Mouse (Mus musculus): ENCODE data around the gene Gatad2a. TPM values are rescaled to one million over a fixed set of nuclear protein-coding genes. Genes with fewer than 3 reads are reported as not detected.
"Not testable (repeated sequence)": the region's sequence is repeated elsewhere in the genome, so short reads cannot be mapped to it uniquely, and the experiment has no call there.

Gene Gatad2a
- polyA plus RNA-seq, 1 experiment, result 84.5 TPM

DNA sequence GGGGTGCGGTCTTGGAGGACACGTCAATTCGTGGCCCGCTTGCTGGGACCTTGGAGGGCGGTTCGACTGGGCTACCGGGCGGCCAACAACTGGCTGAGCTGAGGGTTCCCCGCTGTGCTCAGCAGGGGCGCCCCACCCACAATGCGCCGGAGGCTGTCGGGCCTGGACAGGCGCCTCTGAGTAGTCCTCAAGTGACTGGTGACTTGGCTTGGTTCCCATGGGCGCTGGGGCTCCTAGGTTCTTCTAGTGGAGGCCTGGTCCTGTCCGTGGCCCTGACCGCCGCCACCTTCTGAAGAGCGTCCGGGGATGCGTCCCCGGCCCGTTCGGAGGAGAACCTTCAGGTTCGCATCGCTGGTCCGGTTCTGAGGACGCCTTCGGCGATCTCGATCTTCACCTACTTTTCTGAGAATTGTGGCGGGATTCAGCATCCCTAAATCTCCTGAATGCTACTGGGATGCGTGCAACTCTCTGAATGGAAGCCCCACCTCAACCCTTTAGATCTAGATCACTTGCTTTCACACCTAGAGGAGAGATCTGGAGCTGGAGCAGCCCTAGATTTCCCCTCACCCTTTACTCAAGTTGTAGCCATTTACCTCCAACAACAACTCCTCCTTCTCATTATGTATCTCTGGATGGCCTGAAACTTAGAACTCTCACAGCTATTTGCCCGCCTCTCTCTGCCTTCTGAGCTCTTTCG is 553 bp upstream of the Gatad2a start:
- no peak for DNase-seq
- H3K36me3 ChIP-seq (ENCODE audit: control insufficient read depth, insufficient read depth, low read length), result 0 out of 2 replicates have a peak, but pooled peaks cover 4% of the 10 kb centered on the region
- H3K27me3 ChIP-seq (ENCODE audit: control insufficient read depth, insufficient read depth, low read length), result no peaks in the 10 kb centered on the region
- 5% methylated on average over 35 of the region's 35 CpGs for WGBS
- TF ChIP-seq CTCF (IDR thresholded peaks at IDR 0.05; ENCODE audit: borderline replicate concordance, control insufficient read depth, extremely low read depth, insufficient read depth, low read length, poor library complexity) (no peak), POLR2A (IDR thresholded peaks at IDR 0.05; ENCODE audit: control insufficient read depth, extremely low read depth, insufficient read depth, low read length, poor library complexity) (no peak; the same call in 1 of the 2 replicates)
- H3K4me3 ChIP-seq (ENCODE audit: control insufficient read depth, insufficient read depth, low read length), result peak overlapping the region; percentile 82
- no peak overlapping the region for H3K27ac ChIP-seq (ENCODE audit: control insufficient read depth, insufficient read depth, low read length)
- peaks cover 23% of the 10 kb centered on the region for H3K4me1 ChIP-seq (replicated peaks; ENCODE audit: control insufficient read depth, insufficient read depth, low read length)

DNA sequence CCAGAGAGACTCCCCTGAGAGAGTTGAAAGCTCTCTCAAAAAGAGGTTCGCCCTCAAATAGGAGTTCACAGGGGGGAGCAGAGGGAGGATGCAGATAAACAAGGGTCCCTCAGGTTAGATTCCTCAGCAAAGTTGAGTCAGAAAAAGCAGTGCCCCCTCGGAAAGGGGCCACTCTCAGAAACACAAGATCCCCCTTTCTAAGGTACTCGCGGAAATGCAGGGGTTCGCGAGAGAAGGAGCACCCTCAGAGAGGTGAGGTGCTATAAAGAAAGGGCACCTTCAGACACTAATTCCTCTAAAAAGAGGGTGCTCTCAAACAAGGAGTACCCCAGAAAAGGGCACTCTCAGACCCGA is 785 bp downstream of the Gatad2a start:
- TF ChIP-seq CTCF (IDR thresholded peaks at IDR 0.05; ENCODE audit: borderline replicate concordance, control insufficient read depth, extremely low read depth, insufficient read depth, low read length, poor library complexity) (no peak), POLR2A (IDR thresholded peaks at IDR 0.05; ENCODE audit: control insufficient read depth, extremely low read depth, insufficient read depth, low read length, poor library complexity) (no peak)
- Histone ChIP-seq H3K27ac (ENCODE audit: control insufficient read depth, insufficient read depth, low read length) (peak overlapping the region; percentile 69), H3K27me3 (ENCODE audit: control insufficient read depth, insufficient read depth, low read length) (no peaks in the 10 kb centered on the region), H3K36me3 (ENCODE audit: control insufficient read depth, insufficient read depth, low read length) (0 out of 2 replicates have a peak, but pooled peaks cover 4% of the 10 kb centered on the region), H3K4me1 (replicated peaks; ENCODE audit: control insufficient read depth, insufficient read depth, low read length) (peaks cover 16% of the 10 kb centered on the region), H3K4me3 (ENCODE audit: control insufficient read depth, insufficient read depth, low read length) (peak overlapping the region; percentile 82)
- 0% methylated on average over 7 of the region's 7 CpGs for whole genome bisulfite sequencing
- DNase-seq, result no peak

DNA sequence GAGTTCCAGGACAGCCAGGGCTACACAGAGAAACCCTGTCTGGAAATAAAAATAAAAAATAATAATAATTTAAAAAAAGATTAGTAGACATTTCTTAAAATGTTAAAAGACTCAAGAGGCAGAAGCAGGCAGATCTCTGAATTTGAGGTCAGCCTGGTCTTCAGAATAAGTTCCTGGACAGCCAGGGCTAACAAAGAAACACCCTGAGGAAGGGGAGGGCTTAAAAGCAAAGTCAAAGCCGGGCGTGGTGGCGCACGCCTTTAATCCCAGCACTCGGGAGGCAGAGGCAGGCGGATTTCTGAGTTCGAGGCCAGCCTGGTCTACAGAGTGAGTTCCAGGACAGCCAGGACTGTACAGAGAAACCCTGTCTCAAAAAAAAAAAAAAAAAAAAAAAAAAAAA is 7.2 kb downstream of the Gatad2a start:
- 98% methylated on average over 7 of the region's 7 CpGs for WGBS
- not testable (repeated sequence) for H3K36me3 ChIP-seq (ENCODE audit: control insufficient read depth, insufficient read depth, low read length); DNase-seq; H3K27me3 ChIP-seq (ENCODE audit: control insufficient read depth, insufficient read depth, low read length); H3K4me3 ChIP-seq (ENCODE audit: control insufficient read depth, insufficient read depth, low read length); H3K27ac ChIP-seq (ENCODE audit: control insufficient read depth, insufficient read depth, low read length)
- H3K4me1 ChIP-seq (replicated peaks; ENCODE audit: control insufficient read depth, insufficient read depth, low read length), result peaks cover 10% of the 10 kb centered on the region

DNA sequence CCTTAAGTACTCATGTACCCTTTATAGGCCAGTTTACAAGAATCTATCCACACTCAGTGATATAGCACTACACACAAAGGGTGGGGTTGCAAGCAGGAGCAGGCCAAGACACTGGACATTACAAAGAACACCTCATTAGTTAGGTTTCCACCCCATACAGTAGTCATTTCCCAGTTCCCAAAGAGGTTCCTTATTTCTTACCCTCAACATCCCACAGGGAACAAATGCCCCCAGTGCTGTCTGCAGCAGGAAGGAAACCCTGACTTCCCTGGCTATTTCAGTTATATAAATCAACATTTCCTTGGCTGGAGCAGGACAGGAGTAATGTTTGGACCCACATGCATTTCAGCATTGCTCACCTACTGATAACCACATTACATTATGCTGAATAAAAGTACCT is 8.4 kb downstream of the Gatad2a start:
- no peak overlapping the region for H3K27ac ChIP-seq (ENCODE audit: control insufficient read depth, insufficient read depth, low read length)
- TF ChIP-seq POLR2A (IDR thresholded peaks at IDR 0.05; ENCODE audit: control insufficient read depth, extremely low read depth, insufficient read depth, low read length, poor library complexity), result no peak
- no peak for TF ChIP-seq CTCF (IDR thresholded peaks at IDR 0.05; ENCODE audit: borderline replicate concordance, control insufficient read depth, extremely low read depth, insufficient read depth, low read length, poor library complexity)
- no peak overlapping the region for H3K4me3 ChIP-seq (ENCODE audit: control insufficient read depth, insufficient read depth, low read length)
- H3K4me1 ChIP-seq (replicated peaks; ENCODE audit: control insufficient read depth, insufficient read depth, low read length), result peaks cover 7% of the 10 kb centered on the region
- 0 out of 2 replicates have a peak, but pooled peaks cover 3% of the 10 kb centered on the region for H3K36me3 ChIP-seq (ENCODE audit: control insufficient read depth, insufficient read depth, low read length)
- no peak for DNase-seq
- no peaks in the 10 kb centered on the region for H3K27me3 ChIP-seq (ENCODE audit: control insufficient read depth, insufficient read depth, low read length)

DNA sequence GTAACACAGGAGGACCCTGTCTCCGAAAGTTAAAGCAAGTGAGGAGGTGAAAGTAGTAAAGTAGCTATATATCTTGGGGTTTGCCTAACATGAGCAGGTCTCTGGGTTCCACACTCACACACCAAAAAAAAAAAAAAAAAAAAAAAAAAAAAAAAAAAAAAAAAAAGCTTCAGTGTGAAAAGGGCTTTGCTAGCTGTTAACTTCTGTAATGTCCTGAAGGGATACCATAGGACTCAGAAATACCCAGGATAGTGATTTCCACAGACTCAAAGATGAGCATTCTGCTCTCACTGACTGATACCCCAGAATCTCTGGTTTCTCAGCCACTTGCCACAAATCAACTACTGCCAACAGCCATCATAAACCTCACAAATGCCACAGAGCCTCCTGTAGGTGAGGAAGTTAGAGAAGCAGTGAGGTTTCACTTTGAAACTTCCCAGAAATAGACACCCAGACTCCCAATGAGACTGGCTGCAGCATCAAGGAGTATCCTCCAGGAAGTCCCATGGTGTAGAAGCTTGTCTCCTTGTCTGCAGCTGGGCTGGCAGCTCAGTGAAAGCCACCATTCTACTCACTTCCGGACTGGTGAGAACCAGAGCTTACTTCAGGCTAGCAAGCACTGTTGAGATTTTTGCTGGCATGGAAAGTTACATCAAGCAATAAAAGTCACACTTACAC is 11.2 kb downstream of the Gatad2a start:
- Histone ChIP-seq H3K4me1 (replicated peaks; ENCODE audit: control insufficient read depth, insufficient read depth, low read length) (peaks cover 6% of the 10 kb centered on the region), H3K27ac (ENCODE audit: control insufficient read depth, insufficient read depth, low read length) (no peak overlapping the region), H3K36me3 (ENCODE audit: control insufficient read depth, insufficient read depth, low read length) (no peaks in the 10 kb centered on the region), H3K27me3 (ENCODE audit: control insufficient read depth, insufficient read depth, low read length) (no peaks in the 10 kb centered on the region), H3K4me3 (ENCODE audit: control insufficient read depth, insufficient read depth, low read length) (no peak overlapping the region)
- peak; percentile 38 for DNase-seq
- TF ChIP-seq POLR2A (IDR thresholded peaks at IDR 0.05; ENCODE audit: control insufficient read depth, extremely low read depth, insufficient read depth, low read length, poor library complexity) (no peak), CTCF (IDR thresholded peaks at IDR 0.05; ENCODE audit: borderline replicate concordance, control insufficient read depth, extremely low read depth, insufficient read depth, low read length, poor library complexity) (no peak)
- WGBS, result 47% methylated on average over 2 of the region's 2 CpGs

DNA sequence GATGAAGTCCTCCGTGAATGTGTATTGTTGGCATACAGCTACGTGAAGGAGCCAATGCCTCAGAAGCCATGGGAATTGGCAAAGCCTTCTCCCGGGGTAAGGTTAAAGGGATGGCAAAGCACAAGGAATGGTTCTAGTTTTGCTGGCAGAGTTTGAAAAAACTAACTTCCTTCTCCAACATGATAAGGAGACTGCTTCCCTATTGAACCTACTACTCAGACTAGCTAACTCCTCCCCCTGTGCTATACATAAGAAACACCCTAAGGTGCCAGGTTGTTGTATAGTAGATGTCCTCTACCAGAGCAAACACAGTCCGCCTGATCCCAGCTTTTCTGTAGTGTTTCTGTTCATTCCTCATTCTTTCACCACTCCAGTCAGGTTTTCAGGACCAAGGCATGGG is 17.7 kb downstream of the Gatad2a start:
- TF ChIP-seq CTCF (IDR thresholded peaks at IDR 0.05; ENCODE audit: borderline replicate concordance, control insufficient read depth, extremely low read depth, insufficient read depth, low read length, poor library complexity) (no peak), POLR2A (IDR thresholded peaks at IDR 0.05; ENCODE audit: control insufficient read depth, extremely low read depth, insufficient read depth, low read length, poor library complexity) (no peak)
- WGBS, result 99% methylated on average over 4 of the region's 4 CpGs
- H3K27ac ChIP-seq (ENCODE audit: control insufficient read depth, insufficient read depth, low read length), result no peak overlapping the region
- no peak for DNase-seq
- peaks cover 5% of the 10 kb centered on the region for H3K4me1 ChIP-seq (replicated peaks; ENCODE audit: control insufficient read depth, insufficient read depth, low read length)
- no peaks in the 10 kb centered on the region for H3K36me3 ChIP-seq (ENCODE audit: control insufficient read depth, insufficient read depth, low read length)
- H3K4me3 ChIP-seq (ENCODE audit: control insufficient read depth, insufficient read depth, low read length), result no peak overlapping the region
- H3K27me3 ChIP-seq (ENCODE audit: control insufficient read depth, insufficient read depth, low read length), result no peaks in the 10 kb centered on the region

All from thymus, adult 2 months (tissue).